In the genomic region with DNA sequence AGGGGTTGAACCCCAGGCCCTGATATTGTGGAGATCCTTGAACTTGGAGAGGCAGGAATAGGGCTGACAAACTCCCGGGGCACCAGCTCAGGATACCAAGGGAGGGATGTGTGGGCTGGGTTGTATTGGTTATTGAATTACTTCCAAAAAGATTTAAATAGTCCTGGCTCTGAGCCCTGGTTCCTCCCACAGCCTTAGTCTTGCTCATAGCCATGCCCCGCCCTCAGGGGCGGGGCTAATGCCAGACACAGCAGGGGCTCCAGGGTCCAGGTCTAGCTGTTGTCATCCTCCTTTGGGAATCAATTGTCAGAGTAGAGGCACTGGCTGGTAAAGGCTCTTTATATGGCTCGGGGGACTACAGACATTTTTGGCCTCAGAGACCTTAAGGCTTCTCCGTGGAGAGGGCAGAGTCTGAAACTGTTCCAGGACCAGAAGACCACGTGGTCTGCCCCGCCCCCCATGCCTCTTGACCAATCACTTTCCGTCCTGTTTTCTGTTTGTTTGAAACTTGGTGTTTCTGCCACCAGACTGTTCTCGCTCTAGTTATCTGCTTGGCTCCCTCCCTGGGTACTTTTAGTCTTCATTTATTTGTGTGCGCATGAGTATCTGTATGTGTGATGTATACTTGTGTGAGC, we compare ENCODE assay signal across 11 mouse cellular contexts. TPM values are rescaled to one million over a fixed set of nuclear protein-coding genes. Genes with fewer than 3 reads are reported as not detected.
DNase-seq lines count a peak whose midpoint lies in the region; ATAC-seq lines count a peak whose summit lies in the region.
"Had no signal": no experiment of that assay in that cellular context is flagged by ENCODE, and none has a peak within 500 bp of the region (broad histone marks: within the 10 kb centered on the region; RNA-seq: fewer than 3 reads in every experiment).

No protein-coding gene starts in this region.

- DNase-seq in layer of hippocampus, adult 18-20 months (ENCODE audit: low spot score in 2 of 2) = peak; percentile 19 to 70
- no peak for DNase-seq in layer of hippocampus, postnatal 10 days (ENCODE audit: low spot score in 2 of 2)
- peak; percentile 41 for DNase-seq in MN1 (ENCODE audit: low spot score)
- DNase-seq in layer of hippocampus, adult 9-10 months (ENCODE audit: low spot score) = peak; percentile 44
- no peak for DNase-seq in adrenal gland, adult 18-20 months (ENCODE audit: low spot score in 2 of 2)
- DNase-seq in adrenal gland, adult 2 months = no peak
- no peak for DNase-seq in spleen, adult 12 weeks (ENCODE audit: low spot score)

- H3K4me1 ChIP-seq in forebrain, embryonic 12.5 days = peaks cover 42% of the 10 kb centered on the region

- WGBS in forebrain, embryonic 12.5 days = 35% methylated on average over 10 of the region's 10 CpGs

- H3K4me3 ChIP-seq in forebrain, embryonic 12.5 days (replicated peaks) = no peak overlapping the region
- H3K4me3 ChIP-seq: embryonic facial prominence, embryonic 12.5 days had no signal

- H3K27ac ChIP-seq in forebrain, embryonic 12.5 days = no peak overlapping the region
- H3K27ac ChIP-seq: embryonic facial prominence, embryonic 12.5 days had no signal

- H3K36me3 ChIP-seq in forebrain, embryonic 12.5 days (replicated peaks) = peaks cover 3% of the 10 kb centered on the region; the same call in 1 of the 2 replicates
- H3K36me3 ChIP-seq: embryonic facial prominence, embryonic 12.5 days had no signal

- H3K4me2 ChIP-seq in forebrain, embryonic 12.5 days = no peak overlapping the region
- H3K4me2 ChIP-seq: embryonic facial prominence, embryonic 12.5 days had no signal

- no peak overlapping the region for H3K9ac ChIP-seq in forebrain, embryonic 12.5 days
- H3K9ac ChIP-seq: embryonic facial prominence, embryonic 12.5 days had no signal

- no peaks in the 10 kb centered on the region for H3K9me3 ChIP-seq in forebrain, embryonic 12.5 days
- H3K9me3 ChIP-seq: embryonic facial prominence, embryonic 12.5 days had no signal

- ATAC-seq in forebrain, embryonic 12.5 days (ENCODE audit: low FRiP score) = 0 out of 2 replicates have a peak, but pooled peaks have one; percentile 19

- H3K27me3 ChIP-seq in forebrain, embryonic 12.5 days = peaks cover 32% of the 10 kb centered on the region

RNA-seq across cellular contexts. Expression of a gene that starts 30.8 kb away (rescaled TPM):
- not detected for total RNA-seq in layer of hippocampus, adult 18-20 months (2021)
- not detected for total RNA-seq in layer of hippocampus, postnatal 10 days (2021)
- polyA plus RNA-seq in forebrain, embryonic 12.5 days (2016; fragmentation: Nextera tagmentation; extraction: Ambion mirVana) = not detected in 2 replicates
- not detected for total RNA-seq in adrenal gland, adult 18-20 months (2021)
- total RNA-seq in adrenal gland, adult 2 months (2021) = not detected
- not detected in 2 replicates for polyA plus RNA-seq in adrenal gland, adult 2 months (2012; rRNA removed)
- total RNA-seq: liver, adult 2 months had no signal
- polyA plus RNA-seq: embryonic facial prominence, embryonic 12.5 days; heart, postnatal 0 days; liver, adult 2 months had no signal

Comparison
In these comparisons a context has a peak if more than half of its experiments do, and no peak if none do; other contexts are left out.
1. DNase-seq: peak in layer of hippocampus, adult 18-20 months (2 of 2), MN1 (single experiment) and layer of hippocampus, adult 9-10 months (single experiment); none in layer of hippocampus, postnatal 10 days (0 of 2), adrenal gland, adult 18-20 months (0 of 2), adrenal gland, adult 2 months (single experiment) and spleen, adult 12 weeks (single experiment).